Mouse (Mus musculus) bone marrow macrophage, adult 2 months (primary cell): ENCODE measurements around the gene Taf10. TPM values are rescaled to one million over a fixed set of nuclear protein-coding genes. Genes with fewer than 3 reads are reported as not detected.
"Not testable (repeated sequence)": the region's sequence is repeated elsewhere in the genome, so short reads cannot be mapped to it uniquely, and the experiment has no call there.

ENCODE experiments used
- H3K27ac ChIP-seq: 2 replicates; pipeline ENCODE4 v1.5.1; 2012; ENCODE audit warnings: low read depth, low read length; ENCODE audit not compliant: insufficient read depth
- H3K4me1 ChIP-seq: 2 replicates; pipeline ENCODE4 v1.6.1; 2012; ENCODE audit warnings: low read length; ENCODE audit not compliant: control insufficient read depth, insufficient read depth
- H3K4me3 ChIP-seq: 2 replicates; pipeline ENCODE4 v1.5.1; 2012; ENCODE audit warnings: mild to moderate bottlenecking, low read length, moderate library complexity; ENCODE audit not compliant: insufficient read depth
- CTCF ChIP-seq: IDR thresholded peaks from 2 replicates; pipeline ENCODE4 v1.5.1; 2012; ENCODE audit warnings: low read depth, mild to moderate bottlenecking, low read length, moderate library complexity
- POLR2A ChIP-seq: IDR thresholded peaks from 2 replicates; pipeline ENCODE4 v1.6.1; 2012; ENCODE audit warnings: mild to moderate bottlenecking, low read depth, low read length, borderline replicate concordance
- polyA plus RNA-seq: library from polyadenylated mRNA; stranded (reverse); fragments of >200 nt; gene quantifications from 2 replicates; pipeline ENCODE4 v1.2.4, GENCODE M21; 2012; ENCODE audit not compliant: missing spikeins, insufficient read depth, insufficient read length

Gene Taf10
- polyA plus RNA-seq, 1 experiment: 133 TPM

GRCm38 (mm10) chr7:105761813-105762484, 17.8 kb upstream of the Taf10 start:
- Histone ChIP-seq H3K4me3 (peak overlapping the region; percentile 63), H3K27ac (no peak overlapping the region), H3K4me1 (peaks cover 8% of the 10 kb centered on the region)
- no peak for TF ChIP-seq POLR2A
- TF ChIP-seq CTCF: no peak

- Histone ChIP-seq H3K27ac (no peak overlapping the region), H3K4me3 (no peak overlapping the region), H3K4me1 (peaks cover 18% of the 10 kb centered on the region)
- TF ChIP-seq CTCF: no peak
- no peak for TF ChIP-seq POLR2A
Measured at GRCm38 (mm10) chr7:105753281-105753680, 9.1 kb upstream of the Taf10 start.

GRCm38 (mm10) chr7:105752716-105753115, 8.6 kb upstream of the Taf10 start:
- H3K4me1 ChIP-seq: peaks cover 18% of the 10 kb centered on the region
- H3K4me3 ChIP-seq: no peak overlapping the region
- TF ChIP-seq CTCF (no peak), POLR2A (no peak)
- H3K27ac ChIP-seq: no peak overlapping the region

GRCm38 (mm10) chr7:105751491-105752433, 7.6 kb upstream of the Taf10 start, which contains the start of gene Tpp1:
Gene Tpp1 (minus strand): TSS chr7:105752235.
- TF ChIP-seq POLR2A: no peak
- no peak for TF ChIP-seq CTCF
- peak within 1 kb of the TSS; percentile 89 for H3K4me3 ChIP-seq
- H3K27ac ChIP-seq: peak within 1 kb of the TSS; percentile 87
- peaks cover 18% of the 10 kb centered on the region for H3K4me1 ChIP-seq

- H3K4me1 ChIP-seq: peaks cover 33% of the 10 kb centered on the region
- H3K4me3 ChIP-seq: no peak overlapping the region
- TF ChIP-seq POLR2A (no peak), CTCF (no peak)
- H3K27ac ChIP-seq: no peak overlapping the region
Measured at GRCm38 (mm10) chr7:105747776-105748175, 3.6 kb upstream of the Taf10 start.

GRCm38 (mm10) chr7:105743246-105743925, 775 bp downstream of the Taf10 start:
- H3K27ac ChIP-seq: peak overlapping the region; percentile 51; the same call in 1 of the 2 replicates
- peak overlapping the region; percentile 96 for H3K4me3 ChIP-seq
- H3K4me1 ChIP-seq: peaks cover 28% of the 10 kb centered on the region

- H3K27ac ChIP-seq: not testable (repeated sequence)
- H3K4me3 ChIP-seq: peak overlapping the region; percentile 96
- H3K4me1 ChIP-seq: peaks cover 29% of the 10 kb centered on the region
Measured at GRCm38 (mm10) chr7:105742539-105743215, 1.5 kb downstream of the Taf10 start.

- Histone ChIP-seq H3K4me1 (peaks cover 32% of the 10 kb centered on the region), H3K4me3 (no peak overlapping the region), H3K27ac (no peak overlapping the region)
- TF ChIP-seq POLR2A: no peak
- TF ChIP-seq CTCF: no peak
Measured at GRCm38 (mm10) chr7:105741978-105742377, 2.2 kb downstream of the Taf10 start.

- no peak overlapping the region for H3K27ac ChIP-seq
- no peak overlapping the region for H3K4me3 ChIP-seq
- TF ChIP-seq CTCF: no peak
- TF ChIP-seq POLR2A: no peak
- H3K4me1 ChIP-seq: peaks cover 24% of the 10 kb centered on the region
Measured at GRCm38 (mm10) chr7:105740851-105741250, 3.3 kb downstream of the Taf10 start.
